Mouse (Mus musculus) limb, embryonic 12.5 days (tissue): Measurements from ENCODE around the gene Col18a1. TPM values are rescaled to one million over a fixed set of nuclear protein-coding genes. Genes with fewer than 3 reads are reported as not detected.

Experiments used
- ATAC-seq: fragments of 200-750 bp; cut with Nextera tagmentation; 2 replicates; pipeline ENCODE4 v1.8.0; 2017; ENCODE audit warnings: low read depth, moderate TSS enrichment; ENCODE audit not compliant: insufficient number of reproducible peaks, insufficient read depth, low FRiP score, low TSS enrichment
- H3K27ac ChIP-seq: fragments of 300-500 bp; sonication (generic); 2 replicates; pipeline ENCODE4 v1.5.1; 2016; ENCODE audit warnings: mild to moderate bottlenecking, moderate library complexity
- H3K27me3 ChIP-seq: fragments of 300-500 bp; sonication (generic); 2 replicates; pipeline ENCODE4 v1.6.1; 2016; ENCODE audit warnings: mild to moderate bottlenecking, moderate library complexity
- H3K36me3 ChIP-seq: fragments of 300-500 bp; sonication (generic); 2 replicates; pipeline ENCODE4 v1.6.1; 2016; ENCODE audit warnings: mild to moderate bottlenecking, moderate library complexity
- H3K4me1 ChIP-seq: fragments of 300-500 bp; sonication (generic); replicated peaks from 2 replicates; pipeline ENCODE4 v1.6.1; 2016
- H3K4me2 ChIP-seq: fragments of 300-500 bp; sonication (generic); 2 replicates; pipeline ENCODE4 v1.6.1; 2016; ENCODE audit warnings: mild to moderate bottlenecking, moderate library complexity
- H3K4me3 ChIP-seq: fragments of 300-500 bp; sonication (generic); replicated peaks from 2 replicates; pipeline ENCODE4 v1.5.1; 2016; ENCODE audit warnings: mild to moderate bottlenecking
- H3K9ac ChIP-seq: fragments of 300-500 bp; sonication (generic); replicated peaks from 2 replicates; pipeline ENCODE4 v1.6.1; 2016; ENCODE audit warnings: mild to moderate bottlenecking, moderate library complexity
- H3K9me3 ChIP-seq: fragments of 300-500 bp; sonication (generic); 2 replicates; pipeline ENCODE4 v1.6.1; 2016; ENCODE audit warnings: mild to moderate bottlenecking, moderate library complexity
- WGBS: fragments of 180-500 bp; shearing (Covaris S2); methylation state at CpG from one replicate; pipeline ENCODE4 v1.1.7; 2016; 5-methylcytosine and 5-hydroxymethylcytosine counted together
- polyA plus RNA-seq: library from polyadenylated mRNA; unstranded; fragments of >200 nt; fragmentation: Nextera tagmentation; extraction: Ambion mirVana; gene quantifications from 2 replicates; pipeline ENCODE4 v1.2.1, GENCODE M21; 2016

Col18a1 gene
- polyA plus RNA-seq, 1 experiment from 2014 or later: 104 TPM

DNA sequence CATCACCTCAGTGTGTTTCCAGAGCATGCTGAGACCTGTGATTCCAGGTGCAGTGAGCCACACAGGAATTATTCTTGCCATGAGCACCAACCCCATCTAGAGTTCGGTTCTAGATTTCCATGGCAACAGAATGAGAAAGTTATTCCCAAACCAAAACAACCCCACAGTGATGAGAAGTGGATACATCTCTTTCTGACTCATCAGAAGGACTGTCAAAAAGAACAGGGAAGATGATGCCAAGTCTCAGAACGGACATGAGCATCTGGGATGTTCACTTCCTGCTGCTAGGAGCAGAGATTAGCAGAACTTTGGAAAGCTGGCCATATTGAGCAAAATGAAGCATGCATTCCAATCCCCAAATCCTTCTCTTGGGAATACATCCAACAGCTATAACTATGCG lies 13.8 kb upstream of the Col18a1 start:
- no peaks in the 10 kb centered on the region for H3K27me3 ChIP-seq
- H3K27ac ChIP-seq: no peak overlapping the region
- H3K4me1 ChIP-seq: no peaks in the 10 kb centered on the region
- no peak for ATAC-seq
- no peaks in the 10 kb centered on the region for H3K36me3 ChIP-seq
- H3K4me2 ChIP-seq: no peak overlapping the region
- H3K9ac ChIP-seq: no peak overlapping the region
- H3K9me3 ChIP-seq: no peaks in the 10 kb centered on the region
- 88% methylated on average over 3 of the region's 3 CpGs for WGBS
- no peak overlapping the region for H3K4me3 ChIP-seq

DNA sequence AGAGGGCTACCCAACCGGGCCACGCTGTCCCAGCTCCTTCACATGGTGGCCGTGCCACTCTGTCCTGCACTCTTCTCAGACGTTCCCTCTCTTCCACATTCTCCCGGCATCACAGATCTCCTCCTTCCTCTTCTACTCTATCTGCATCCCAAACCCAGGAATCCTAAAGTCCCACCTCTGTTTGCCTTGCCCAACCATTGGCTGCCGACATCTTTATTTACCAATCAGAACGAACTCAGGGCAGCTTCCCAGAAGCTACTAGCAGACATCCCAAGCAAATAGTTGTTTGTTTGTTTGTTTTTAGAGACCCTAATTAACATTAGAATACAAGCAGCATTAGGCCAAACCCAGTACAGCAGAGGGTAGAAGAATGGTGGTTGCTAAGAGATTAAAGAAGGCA lies 12.3 kb upstream of the Col18a1 start:
- Histone ChIP-seq H3K4me3 (no peak overlapping the region), H3K4me1 (no peaks in the 10 kb centered on the region), H3K27me3 (no peaks in the 10 kb centered on the region), H3K36me3 (no peaks in the 10 kb centered on the region), H3K27ac (no peak overlapping the region), H3K9me3 (no peaks in the 10 kb centered on the region), H3K9ac (no peak overlapping the region), H3K4me2 (no peak overlapping the region)
- no peak for ATAC-seq
- 80% methylated on average over 7 of the region's 7 CpGs for WGBS

DNA sequence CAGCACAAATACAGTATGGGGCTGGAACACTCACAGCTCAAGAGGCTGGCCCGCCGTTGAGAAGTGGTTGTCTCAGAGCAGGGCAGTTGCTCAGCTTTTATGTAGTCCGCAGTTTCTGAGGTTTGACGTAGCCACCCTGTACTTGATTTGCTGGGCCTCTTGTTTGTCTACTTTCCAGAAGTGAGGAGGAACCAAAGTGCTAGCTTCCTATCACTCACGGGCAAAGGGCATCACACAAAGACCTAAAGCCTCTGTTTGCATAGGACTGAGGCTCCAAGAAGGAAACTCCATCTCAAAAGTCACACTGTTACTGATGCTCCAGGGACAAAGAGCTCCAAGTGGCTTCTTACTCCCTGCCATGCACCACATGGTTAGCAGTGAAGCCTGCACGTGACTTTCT lies 4.1 kb upstream of the Col18a1 start:
- WGBS: 88% methylated on average over 6 of the region's 6 CpGs
- no peak for ATAC-seq
- no peak overlapping the region for H3K4me2 ChIP-seq
- H3K27me3 ChIP-seq: peaks cover 10% of the 10 kb centered on the region; the same call in 1 of the 2 replicates
- H3K36me3 ChIP-seq: no peaks in the 10 kb centered on the region
- H3K9me3 ChIP-seq: no peaks in the 10 kb centered on the region
- H3K4me3 ChIP-seq: no peak overlapping the region
- no peak overlapping the region for H3K9ac ChIP-seq
- no peak overlapping the region for H3K27ac ChIP-seq
- peaks cover 8% of the 10 kb centered on the region; the same call in 1 of the 2 replicates for H3K4me1 ChIP-seq

DNA sequence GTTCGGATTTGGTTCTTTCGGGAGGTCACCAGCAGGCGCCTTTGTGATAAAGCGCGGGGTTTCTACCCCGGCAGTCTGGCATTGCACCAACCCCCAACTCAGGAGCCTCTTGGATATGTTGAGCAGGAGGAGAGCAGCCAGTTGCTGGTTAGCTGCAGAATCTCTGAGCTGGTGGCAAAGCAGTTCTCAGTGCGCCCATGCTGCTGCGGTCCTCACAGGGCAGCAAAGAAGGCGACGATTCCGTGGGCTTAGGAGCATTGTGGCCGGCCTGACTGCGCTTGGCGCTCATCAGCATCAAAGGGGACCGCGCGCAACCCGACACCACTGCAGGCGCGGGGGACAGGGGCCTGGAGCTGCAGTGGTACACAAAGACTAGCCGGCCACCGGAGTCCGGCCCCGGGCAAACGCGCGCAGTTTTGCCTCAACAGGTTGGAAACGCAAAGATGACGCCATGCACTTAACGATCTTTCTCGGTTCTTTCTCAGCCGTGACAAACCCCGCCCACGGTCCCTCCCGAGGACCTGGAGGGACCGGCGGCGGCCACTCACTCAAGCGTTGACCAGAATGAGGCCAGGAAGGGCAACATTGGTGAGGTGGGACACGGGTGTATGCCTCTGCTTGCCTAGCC lies 916 bp downstream of the Col18a1 start:
- peak overlapping the region; percentile 97 for H3K4me2 ChIP-seq
- H3K4me3 ChIP-seq: peak overlapping the region; percentile 55
- H3K27me3 ChIP-seq: peaks cover 13% of the 10 kb centered on the region; the same call in 1 of the 2 replicates
- WGBS: under 1% methylated on average over 40 of the region's 40 CpGs
- no peaks in the 10 kb centered on the region for H3K9me3 ChIP-seq
- peak overlapping the region; percentile 78 for H3K27ac ChIP-seq
- H3K9ac ChIP-seq: peak overlapping the region; percentile 68
- H3K36me3 ChIP-seq: no peaks in the 10 kb centered on the region
- peak; percentile 39 for ATAC-seq
- peaks cover 32% of the 10 kb centered on the region for H3K4me1 ChIP-seq

DNA sequence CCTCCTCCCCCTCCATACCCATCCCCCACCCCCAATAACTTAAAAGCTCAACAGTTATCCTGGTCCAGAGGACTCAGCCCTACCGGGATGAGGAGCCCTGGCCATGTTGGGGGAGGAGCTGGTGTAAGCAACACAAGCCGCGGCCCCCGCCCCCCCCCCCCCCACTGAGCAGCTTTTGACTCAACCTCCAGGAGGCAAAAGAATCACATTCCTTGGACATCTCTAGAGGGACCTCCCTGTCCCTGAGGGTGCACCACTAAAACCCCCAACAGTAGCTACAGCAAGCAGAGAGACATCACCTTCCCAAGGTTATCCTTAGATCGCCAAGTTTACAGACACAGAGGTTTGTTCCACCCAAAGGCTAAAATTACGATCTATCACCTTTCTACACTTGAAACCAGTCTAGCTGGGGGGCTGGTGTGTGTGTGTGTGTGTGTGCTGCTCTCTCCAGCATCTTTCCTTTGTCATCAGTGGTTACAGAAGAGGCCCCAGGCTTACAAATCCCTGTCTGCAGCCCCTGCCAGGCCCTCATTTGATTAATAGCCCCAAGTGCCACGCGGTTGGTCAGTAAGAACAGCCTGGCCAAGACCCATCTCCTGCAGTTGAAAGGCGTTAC lies 1.8 kb downstream of the Col18a1 start:
- peaks cover 36% of the 10 kb centered on the region for H3K4me1 ChIP-seq
- H3K9ac ChIP-seq: peak overlapping the region; percentile 68; the same call in 1 of the 2 replicates
- 4% methylated on average over 9 of the region's 9 CpGs for WGBS
- H3K4me2 ChIP-seq: peak overlapping the region; percentile 97
- peak overlapping the region; percentile 55 for H3K4me3 ChIP-seq
- H3K27me3 ChIP-seq: peaks cover 13% of the 10 kb centered on the region; the same call in 1 of the 2 replicates
- ATAC-seq: no peak
- H3K27ac ChIP-seq: peak overlapping the region; percentile 78; the same call in 1 of the 2 replicates
- no peaks in the 10 kb centered on the region for H3K36me3 ChIP-seq
- no peaks in the 10 kb centered on the region for H3K9me3 ChIP-seq

DNA sequence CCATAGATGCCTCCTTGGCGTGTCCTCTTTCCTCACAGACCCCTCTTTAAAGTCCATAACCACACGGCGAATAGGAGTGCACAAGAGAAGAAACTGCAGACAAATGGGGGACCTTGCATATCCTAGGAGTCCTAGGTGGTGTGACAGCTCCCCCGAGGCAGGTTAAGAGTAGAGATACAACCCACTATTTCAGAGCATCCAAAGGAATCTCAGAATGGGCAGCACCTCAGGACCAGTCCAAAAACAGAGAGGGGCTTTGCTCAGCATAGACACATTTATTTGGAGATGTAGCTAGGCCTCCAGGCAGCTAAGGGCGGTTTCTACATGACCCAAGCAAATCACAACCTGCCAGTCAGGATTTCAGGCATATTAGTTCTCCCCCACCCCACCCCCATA lies 2.3 kb downstream of the Col18a1 start:
- peaks cover 13% of the 10 kb centered on the region; the same call in 1 of the 2 replicates for H3K27me3 ChIP-seq
- H3K9me3 ChIP-seq: no peaks in the 10 kb centered on the region
- no peak overlapping the region for H3K27ac ChIP-seq
- H3K4me1 ChIP-seq: peaks cover 36% of the 10 kb centered on the region
- 0 out of 2 replicates have a peak overlapping the region, but pooled peaks have one; percentile 2 for H3K4me3 ChIP-seq
- WGBS: 22% methylated on average over 5 of the region's 5 CpGs
- peak overlapping the region; percentile 97 for H3K4me2 ChIP-seq
- no peak for ATAC-seq
- H3K36me3 ChIP-seq: no peaks in the 10 kb centered on the region
- no peak overlapping the region for H3K9ac ChIP-seq

DNA sequence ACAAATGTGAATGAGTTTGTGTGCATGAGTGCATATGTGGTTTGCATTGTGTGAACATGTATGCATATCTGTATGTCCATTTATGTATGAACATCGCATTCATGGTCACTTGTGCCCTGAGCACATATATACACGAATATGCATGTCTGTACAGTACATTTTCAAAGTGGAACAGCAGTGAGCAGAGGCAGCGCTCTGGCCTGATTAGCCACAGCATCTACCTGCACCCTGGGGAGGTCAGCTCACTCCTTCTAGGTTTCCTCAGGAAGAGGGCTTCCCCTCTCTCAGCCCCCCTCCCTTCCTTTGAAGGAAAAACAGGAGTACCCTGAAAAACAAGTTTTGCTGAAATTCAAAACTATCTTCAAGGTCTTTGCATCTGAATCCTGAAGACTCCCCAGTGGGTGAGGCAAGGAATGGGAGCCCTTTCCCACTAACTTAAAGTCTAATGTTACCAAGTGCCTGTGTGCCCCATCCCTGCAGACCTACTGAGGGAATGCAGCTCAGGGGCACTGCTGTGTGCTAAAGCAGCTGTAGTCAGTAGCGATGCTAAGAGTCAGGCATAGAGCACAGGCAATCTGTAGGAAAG lies 2.9 kb downstream of the Col18a1 start:
- Histone ChIP-seq H3K4me1 (peaks cover 40% of the 10 kb centered on the region), H3K27ac (no peak overlapping the region)

DNA sequence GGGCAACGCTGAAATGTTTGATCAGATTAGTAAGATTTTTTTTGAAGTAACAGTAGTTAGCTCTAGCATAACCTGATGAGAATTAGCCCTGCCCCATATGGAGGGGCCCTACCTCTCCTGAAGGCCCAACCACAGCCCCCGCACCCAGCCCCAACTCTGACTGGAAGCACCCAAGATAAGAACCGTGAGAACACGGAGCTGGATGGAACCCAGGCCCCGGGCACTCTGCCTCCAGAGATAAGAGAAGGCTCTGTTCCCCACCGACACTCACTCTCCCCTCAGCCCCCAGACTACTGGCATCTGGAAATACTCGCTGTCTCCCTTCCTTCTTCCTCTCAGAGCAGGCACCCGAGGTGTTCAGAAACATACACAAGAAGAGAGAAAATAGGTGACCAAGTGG lies 6.8 kb downstream of the Col18a1 start:
- no peak overlapping the region for H3K4me3 ChIP-seq
- no peak overlapping the region for H3K4me2 ChIP-seq
- no peak overlapping the region for H3K27ac ChIP-seq
- 52% methylated on average over 8 of the region's 8 CpGs for WGBS
- H3K9me3 ChIP-seq: no peaks in the 10 kb centered on the region
- H3K36me3 ChIP-seq: no peaks in the 10 kb centered on the region
- no peak for ATAC-seq
- no peaks in the 10 kb centered on the region; the same call in 1 of the 2 replicates for H3K27me3 ChIP-seq
- peaks cover 44% of the 10 kb centered on the region for H3K4me1 ChIP-seq
- no peak overlapping the region for H3K9ac ChIP-seq

More for the DNA sequence above, 2.9 kb downstream of the Col18a1 start:
- peak overlapping the region; percentile 97 for H3K4me2 ChIP-seq
- ATAC-seq: no peak
- H3K9ac ChIP-seq: no peak overlapping the region
- H3K4me3 ChIP-seq: 0 out of 2 replicates have a peak overlapping the region, but pooled peaks have one; percentile 2
- H3K27me3 ChIP-seq: peaks cover 13% of the 10 kb centered on the region; the same call in 1 of the 2 replicates
- 58% methylated on average over 4 of the region's 4 CpGs for WGBS
- H3K9me3 ChIP-seq: no peaks in the 10 kb centered on the region
- no peaks in the 10 kb centered on the region for H3K36me3 ChIP-seq

DNA sequence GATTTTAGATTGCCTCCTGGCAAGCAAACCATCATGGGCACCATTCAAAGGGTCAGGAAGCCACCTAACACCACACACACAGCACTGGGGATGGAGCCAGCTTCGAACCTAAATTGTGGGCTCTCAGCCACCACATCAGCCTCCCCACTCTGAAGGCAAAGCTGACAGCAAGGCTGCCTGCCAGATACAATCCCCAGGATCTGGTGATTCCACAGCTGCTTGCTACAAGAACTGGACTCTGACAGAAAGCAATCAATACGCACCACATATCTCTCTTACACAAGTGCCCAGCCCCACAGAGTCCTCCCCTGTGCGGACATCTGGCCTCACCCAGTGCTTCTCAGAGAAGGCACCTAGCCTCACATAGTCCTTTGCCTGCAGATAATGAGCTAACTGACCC lies 7.4 kb downstream of the Col18a1 start:
- Histone ChIP-seq H3K9ac (no peak overlapping the region), H3K36me3 (no peaks in the 10 kb centered on the region), H3K9me3 (no peaks in the 10 kb centered on the region), H3K4me1 (peaks cover 38% of the 10 kb centered on the region), H3K27ac (no peak overlapping the region), H3K4me2 (no peak overlapping the region), H3K4me3 (no peak overlapping the region), H3K27me3 (no peaks in the 10 kb centered on the region; the same call in 1 of the 2 replicates)
- no peak for ATAC-seq
- 78% methylated on average over 3 of the region's 3 CpGs for WGBS

DNA sequence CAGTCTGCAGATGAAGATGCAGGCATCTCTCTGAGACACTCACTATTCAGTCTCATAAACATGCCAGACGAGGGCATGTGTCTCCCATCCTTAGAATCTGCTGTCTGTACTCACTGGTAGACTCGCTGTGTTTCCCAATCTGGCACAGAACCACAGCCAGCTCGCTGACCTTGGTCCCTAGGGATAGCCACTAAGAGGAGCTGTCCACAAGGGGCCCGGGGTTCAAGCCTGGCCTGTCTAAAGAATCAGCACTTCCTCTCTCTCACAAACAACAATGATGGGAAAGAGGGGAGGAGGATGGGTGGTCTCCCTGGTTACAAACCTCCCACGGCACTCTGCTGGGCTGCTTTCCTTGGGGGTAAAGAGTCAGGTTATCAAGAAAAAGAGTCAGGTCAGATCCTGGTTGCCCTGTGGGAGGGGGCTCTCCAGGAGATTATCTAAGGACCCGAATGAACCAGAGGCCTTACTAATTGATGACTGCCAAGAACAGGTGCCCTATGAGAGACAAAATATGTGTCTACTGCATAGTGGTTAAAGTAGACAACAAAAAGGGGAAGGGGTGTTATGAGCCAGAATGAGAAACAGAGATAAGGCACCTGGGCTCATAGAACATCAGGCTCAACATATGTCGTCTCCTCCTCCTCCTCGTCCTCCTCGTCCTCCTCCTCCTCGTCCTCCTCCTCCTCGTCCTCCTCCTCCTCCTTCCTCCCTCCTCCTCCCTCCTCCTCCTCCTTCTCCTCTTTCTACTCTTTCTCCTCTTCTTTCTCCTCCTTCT lies 8.9 kb downstream of the Col18a1 start:
- no peak overlapping the region for H3K9ac ChIP-seq
- 45% methylated on average over 11 of the region's 11 CpGs for WGBS
- no peaks in the 10 kb centered on the region for H3K36me3 ChIP-seq
- H3K4me1 ChIP-seq: peaks cover 34% of the 10 kb centered on the region
- no peak overlapping the region for H3K4me3 ChIP-seq
- H3K27me3 ChIP-seq: no peaks in the 10 kb centered on the region; the same call in 1 of the 2 replicates
- H3K4me2 ChIP-seq: no peak overlapping the region
- H3K9me3 ChIP-seq: no peaks in the 10 kb centered on the region
- no peak for ATAC-seq
- H3K27ac ChIP-seq: no peak overlapping the region

DNA sequence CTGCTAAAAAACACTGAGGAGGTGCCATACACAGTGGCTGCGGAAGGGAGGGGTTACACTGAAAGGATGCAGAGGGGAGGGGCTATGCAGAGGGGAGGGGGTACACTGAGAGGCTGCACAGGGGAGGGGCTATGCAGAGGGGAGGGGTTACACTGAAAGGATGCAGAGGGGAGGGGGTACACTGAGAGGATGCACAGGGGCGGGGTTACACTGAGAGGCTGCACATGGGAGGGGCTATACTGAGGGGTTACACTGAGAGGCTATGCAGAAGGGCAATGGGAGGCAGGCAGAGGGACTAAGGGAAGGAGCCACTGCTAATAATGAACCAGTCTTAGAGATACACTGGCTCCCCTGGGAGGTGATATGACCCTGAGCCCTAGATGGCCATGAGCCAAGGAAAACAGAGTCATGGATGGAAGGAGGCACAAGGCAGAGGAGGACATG lies 14.1 kb downstream of the Col18a1 start:
- Histone ChIP-seq H3K36me3 (no peaks in the 10 kb centered on the region), H3K9me3 (no peaks in the 10 kb centered on the region), H3K27me3 (peaks cover 2% of the 10 kb centered on the region), H3K27ac (peak overlapping the region; percentile 45; the same call in 1 of the 2 replicates), H3K4me1 (peaks cover 40% of the 10 kb centered on the region), H3K4me2 (no peak overlapping the region), H3K9ac (no peak overlapping the region), H3K4me3 (no peak overlapping the region)
- WGBS: 36% methylated on average over 2 of the region's 2 CpGs
- 0 out of 2 replicates have a peak, but pooled peaks have one; percentile 30 for ATAC-seq
